Mouse (Mus musculus) ES-E14 (cell line): ENCODE measurements around the gene Bcr. TPM values are rescaled to one million over a fixed set of nuclear protein-coding genes. Genes with fewer than 3 reads are reported as not detected.

Source experiments
- DNase-seq: peaks from one replicate; pipeline ENCODE4 v3.0.0-alpha.2; 2013; ENCODE audit warnings: low read depth, low spot score
- H3K27ac ChIP-seq: 2 replicates; pipeline ENCODE4 v1.5.1; 2012; ENCODE audit warnings: low read depth, mild to moderate bottlenecking, low read length, moderate library complexity, mixed read lengths; ENCODE audit not compliant: poor library complexity, insufficient read depth, severe bottlenecking
- H3K36me3 ChIP-seq: 2 replicates; pipeline ENCODE4 v1.6.1; 2012; ENCODE audit warnings: mild to moderate bottlenecking, low read length, moderate library complexity, mixed read lengths; ENCODE audit not compliant: control insufficient read depth, poor library complexity, insufficient read depth, severe bottlenecking
- H3K4me1 ChIP-seq, 2 experiments: fragments of 150-350 bp in 1 of 2; sonication (generic) in 1 of 2; 2 replicates each; pipeline ENCODE4 v1.6.1; 2012; ENCODE audit warnings: low read length in 2 of 2, mild to moderate bottlenecking in 1 of 2, mixed read lengths in 1 of 2; ENCODE audit not compliant: control insufficient read depth in 2 of 2, insufficient read depth in 2 of 2, poor library complexity in 1 of 2
- H3K4me3 ChIP-seq, 2 experiments: fragments of 150-350 bp in 1 of 2; sonication (generic) in 1 of 2; 2 replicates each; pipeline ENCODE4 v1.5.1; 2012; ENCODE audit warnings: low read length in 2 of 2, low read depth in 1 of 2, mild to moderate bottlenecking in 1 of 2, mixed read lengths in 1 of 2; ENCODE audit not compliant: insufficient read depth in 1 of 2, poor library complexity in 1 of 2, severe bottlenecking in 1 of 2
- H3K9ac ChIP-seq: 2 replicates; pipeline ENCODE4 v1.6.1; 2012; ENCODE audit warnings: low read depth, mild to moderate bottlenecking, low read length, mixed read lengths; ENCODE audit not compliant: poor library complexity, insufficient read depth, severe bottlenecking
- H3K9me3 ChIP-seq: fragments of 150-350 bp; sonication (generic); 2 replicates; pipeline ENCODE4 v1.6.1; 2012; ENCODE audit warnings: low read depth, mild to moderate bottlenecking, low read length; ENCODE audit not compliant: control insufficient read depth, insufficient read depth
- CHD2 ChIP-seq: IDR thresholded peaks from 2 replicates; pipeline ENCODE4 v1.6.1; 2014; ENCODE audit warnings: mild to moderate bottlenecking, low read depth, low read length, inconsistent platforms
- HCFC1 ChIP-seq: IDR thresholded peaks from 2 replicates; pipeline ENCODE4 v1.6.1; 2012; ENCODE audit warnings: low read length, inconsistent platforms, borderline replicate concordance; ENCODE audit not compliant: insufficient read depth
- MAFK ChIP-seq: IDR thresholded peaks from 2 replicates; pipeline ENCODE4 v1.6.1; 2014; ENCODE audit warnings: mild to moderate bottlenecking, low read depth, low read length, inconsistent platforms; ENCODE audit not compliant: insufficient read depth
- ZC3H11A ChIP-seq: IDR thresholded peaks from 2 replicates; pipeline ENCODE4 v1.6.1; 2012; ENCODE audit warnings: low read depth, mild to moderate bottlenecking, inconsistent platforms, low read length, borderline replicate concordance
- ZNF384 ChIP-seq: IDR thresholded peaks from 2 replicates; pipeline ENCODE4 v1.6.1; 2012; ENCODE audit warnings: low read depth, low read length, inconsistent platforms
- in situ Hi-C, 2 experiments: fragments of 600-800 bp; cut with MboI; formaldehyde crosslinking; loops; one replicate each; pipeline ENCODE4 v1.15.1; 2025; ENCODE audit warnings: low sequenced_read_pairs in 2 of 2, inconsistent platforms in 1 of 2; ENCODE audit not compliant: unreplicated experiment in 2 of 2
- total RNA-seq: library from RNA; depleted of rRNA; stranded (reverse); fragments of 300-350 nt; gene quantifications from 2 replicates; pipeline ENCODE4 v1.2.3, GENCODE M21; 2012

Gene Bcr
- total RNA-seq, 1 experiment = 19.5 TPM

DNA sequence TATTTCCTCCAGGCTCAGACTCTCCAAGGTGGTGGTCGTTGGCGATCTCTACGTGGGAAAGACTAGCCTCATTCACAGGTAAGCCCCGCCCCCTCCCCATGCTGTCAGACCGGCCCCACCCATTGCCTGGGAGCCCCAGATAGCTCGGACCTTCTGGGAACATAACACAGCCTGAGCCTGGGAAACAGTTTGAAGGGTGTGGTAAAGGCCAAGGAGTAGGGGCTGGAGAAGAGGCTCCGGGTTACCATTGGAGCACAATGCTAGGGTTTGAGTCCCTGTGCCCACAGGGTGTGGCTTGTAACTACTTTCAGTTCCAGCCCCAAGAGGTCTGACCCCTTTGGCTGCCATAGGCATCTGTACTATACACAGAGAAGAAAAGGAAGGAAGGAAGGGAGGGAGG is 15.9 kb upstream of the Bcr start:
- Histone ChIP-seq H3K27ac (no peak overlapping the region), H3K4me1 (peaks cover 0 to 10% of the 10 kb centered on the region in 2 experiments; a peak in 2 of 4 replicates), H3K36me3 (no peaks in the 10 kb centered on the region), H3K9me3 (no peaks in the 10 kb centered on the region), H3K9ac (no peak overlapping the region), H3K4me3 (no peak overlapping the region)
- in situ Hi-C loops = no loop called here
- TF ChIP-seq MAFK = no peak
- no peak for TF ChIP-seq CHD2
- no peak for TF ChIP-seq ZNF384
- TF ChIP-seq HCFC1 = no peak
- TF ChIP-seq ZC3H11A = no peak
- no peak for DNase-seq

DNA sequence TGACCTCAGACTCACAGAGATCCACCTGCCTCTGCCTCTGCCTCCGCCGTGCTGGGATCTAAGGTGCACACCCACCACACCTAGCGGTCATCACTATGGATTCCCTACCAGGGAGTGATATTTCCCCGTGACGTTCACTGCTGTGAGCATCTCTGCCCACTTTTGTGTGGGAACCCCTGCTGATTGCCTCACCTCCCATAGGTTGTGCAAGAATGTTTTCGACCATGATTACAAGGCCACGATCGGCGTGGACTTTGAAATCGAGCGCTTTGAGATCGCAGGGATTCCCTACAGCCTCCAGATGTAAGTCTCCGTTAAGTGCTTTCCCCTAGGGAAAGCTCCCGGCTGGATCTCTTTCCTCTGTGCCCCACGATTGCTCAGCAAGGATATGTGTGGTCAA is 14.6 kb upstream of the Bcr start:
- H3K27ac ChIP-seq = no peak overlapping the region
- H3K9ac ChIP-seq = no peak overlapping the region
- in situ Hi-C loops = no loop called here
- H3K4me3 ChIP-seq = no peak overlapping the region
- no peaks in the 10 kb centered on the region for H3K9me3 ChIP-seq
- DNase-seq = no peak
- no peaks in the 10 kb centered on the region for H3K36me3 ChIP-seq
- TF ChIP-seq ZC3H11A (no peak), ZNF384 (no peak), HCFC1 (no peak), MAFK (no peak), CHD2 (no peak)
- peaks cover 0 to 10% of the 10 kb centered on the region in 2 experiments; a peak in 2 of 4 replicates for H3K4me1 ChIP-seq

- Histone ChIP-seq H3K36me3 (no peaks in the 10 kb centered on the region), H3K27ac (no peak overlapping the region), H3K4me3 (no peak overlapping the region), H3K9ac (no peak overlapping the region), H3K4me1 (peaks cover 0 to 8% of the 10 kb centered on the region in 2 experiments; a peak in 1 of 4 replicates), H3K9me3 (no peaks in the 10 kb centered on the region)
- no peak for DNase-seq
- in situ Hi-C loops = no loop called here
- TF ChIP-seq ZC3H11A = no peak
- no peak for TF ChIP-seq HCFC1
- TF ChIP-seq MAFK = no peak
- no peak for TF ChIP-seq CHD2
- TF ChIP-seq ZNF384 = no peak
Observed at GRCm38 (mm10) chr10:75048711-75049110, 11.7 kb upstream of the Bcr start.

GRCm38 (mm10) chr10:75051364-75052074 is 8.9 kb upstream of the Bcr start:
- no peak for DNase-seq
- Histone ChIP-seq H3K4me3 (no peak overlapping the region), H3K9me3 (no peaks in the 10 kb centered on the region), H3K4me1 (no peaks in the 10 kb centered on the region), H3K9ac (no peak overlapping the region), H3K27ac (no peak overlapping the region), H3K36me3 (no peaks in the 10 kb centered on the region)
- TF ChIP-seq ZC3H11A (no peak), HCFC1 (no peak), MAFK (no peak), ZNF384 (no peak)
- in situ Hi-C loops = loop anchor here in 1 of 2 experiments (10.0 kb wide), 1 partner anchor 103 kb away; no protein-coding TSS in a partner anchor
